ENCODE assay signal across 9 mouse cellular contexts in the genomic region with DNA sequence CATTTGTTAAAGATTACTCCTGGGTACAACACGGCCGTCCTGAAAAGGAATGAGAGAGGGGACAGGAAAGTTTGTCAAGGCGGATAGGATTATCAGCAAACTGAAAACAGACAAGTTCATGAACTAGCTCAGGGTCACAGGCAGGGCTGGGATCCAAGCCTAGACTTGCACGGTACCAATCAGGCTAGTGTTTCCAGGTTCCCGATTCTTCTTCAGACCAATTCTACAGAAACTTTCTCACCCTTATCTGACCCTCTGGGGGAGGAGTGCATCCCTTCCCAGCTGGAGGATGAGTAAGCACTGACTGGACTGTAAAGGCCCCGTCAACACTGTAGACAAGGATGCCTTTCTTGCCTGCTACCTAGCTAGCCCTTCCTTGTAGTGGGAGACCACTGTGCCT.
DNase-seq lines count a peak whose midpoint lies in the region; ATAC-seq lines count a peak whose summit lies in the region.
"Had no signal": no experiment of that assay in that cellular context is flagged by ENCODE, and none has a peak within 500 bp of the region (broad histone marks: within the 10 kb centered on the region; RNA-seq: fewer than 3 reads in every experiment).

No protein-coding gene starts in this region.

- 59% methylated on average over 6 of the region's 6 CpGs for WGBS in forebrain, embryonic 10.5 days
- WGBS in forebrain, embryonic 12.5 days: 62% methylated on average over 6 of the region's 6 CpGs
- WGBS in heart, embryonic 16.5 days: 22% methylated on average over 6 of the region's 6 CpGs
- WGBS in forebrain, embryonic 16.5 days: 57% methylated on average over 6 of the region's 6 CpGs

- no peaks in the 10 kb centered on the region for H3K27me3 ChIP-seq in forebrain, embryonic 10.5 days (ENCODE audit: poor library complexity, severe bottlenecking)
- no peaks in the 10 kb centered on the region for H3K27me3 ChIP-seq in forebrain, embryonic 12.5 days
- H3K27me3 ChIP-seq in heart, embryonic 16.5 days (ENCODE audit: control insufficient read depth, insufficient read depth, low read length): no peaks in the 10 kb centered on the region
- no peaks in the 10 kb centered on the region for H3K27me3 ChIP-seq in forebrain, embryonic 16.5 days (replicated peaks; ENCODE audit: control insufficient read depth, insufficient read depth, low read length)

- no peaks in the 10 kb centered on the region for H3K9me3 ChIP-seq in forebrain, embryonic 10.5 days
- no peaks in the 10 kb centered on the region for H3K9me3 ChIP-seq in forebrain, embryonic 12.5 days
- H3K9me3 ChIP-seq in heart, embryonic 16.5 days (replicated peaks; ENCODE audit: control insufficient read depth, low read length): no peaks in the 10 kb centered on the region
- no peaks in the 10 kb centered on the region for H3K9me3 ChIP-seq in forebrain, embryonic 16.5 days (ENCODE audit: control insufficient read depth, low read length)

- H3K27ac ChIP-seq in forebrain, embryonic 10.5 days: peak overlapping the region; percentile 40; the same call in 1 of the 2 replicates
- H3K27ac ChIP-seq in forebrain, embryonic 12.5 days: no peak overlapping the region
- no peak overlapping the region; the same call in 1 of the 2 replicates for H3K27ac ChIP-seq in heart, embryonic 16.5 days (ENCODE audit: low read length)
- H3K27ac ChIP-seq in forebrain, embryonic 16.5 days (ENCODE audit: low read length): no peak overlapping the region

- no peak overlapping the region for H3K9ac ChIP-seq in forebrain, embryonic 12.5 days
- no peak overlapping the region for H3K9ac ChIP-seq in heart, embryonic 16.5 days (ENCODE audit: low read length)
- no peak overlapping the region for H3K9ac ChIP-seq in forebrain, embryonic 16.5 days (replicated peaks; ENCODE audit: low read depth, low read length)

- DNase-seq in forebrain, embryonic 10.5 days (ENCODE audit: extremely low spot score, low spot score): no peak
- DNase-seq in urinary bladder, postnatal 14 days (ENCODE audit: low spot score): peak; percentile 25
- DNase-seq in urinary bladder, postnatal 4 days (ENCODE audit: low spot score in 2 of 2): no peak
- DNase-seq in yolk sac, embryonic 10.5 days (ENCODE audit: low spot score): peak; percentile 7
- no peak for DNase-seq in cerebellum, postnatal 4 days (ENCODE audit: low spot score in 2 of 2)
- DNase-seq: kidney, adult 2 months had no signal

- no peak for ATAC-seq in forebrain, embryonic 12.5 days (ENCODE audit: low FRiP score)
- ATAC-seq in heart, embryonic 16.5 days (replicated peaks; ENCODE audit: extremely low read depth, insufficient read depth, low FRiP score): peak; percentile 35; the same call in 1 of the 2 replicates
- no peak for ATAC-seq in forebrain, embryonic 16.5 days

- no peaks in the 10 kb centered on the region for H3K36me3 ChIP-seq in forebrain, embryonic 10.5 days (replicated peaks)
- no peaks in the 10 kb centered on the region for H3K36me3 ChIP-seq in forebrain, embryonic 12.5 days (replicated peaks)
- no peaks in the 10 kb centered on the region for H3K36me3 ChIP-seq in heart, embryonic 16.5 days (ENCODE audit: control insufficient read depth, insufficient read depth)
- H3K36me3 ChIP-seq in forebrain, embryonic 16.5 days (ENCODE audit: control insufficient read depth, insufficient read depth): no peaks in the 10 kb centered on the region

- no peak overlapping the region for H3K4me3 ChIP-seq in forebrain, embryonic 10.5 days
- H3K4me3 ChIP-seq in forebrain, embryonic 12.5 days (replicated peaks): no peak overlapping the region
- H3K4me3 ChIP-seq in heart, embryonic 16.5 days (ENCODE audit: low read length): no peak overlapping the region
- H3K4me3 ChIP-seq in forebrain, embryonic 16.5 days (replicated peaks; ENCODE audit: low read length): no peak overlapping the region

- no peak overlapping the region for H3K4me2 ChIP-seq in forebrain, embryonic 12.5 days
- 0 out of 2 replicates have a peak overlapping the region, but pooled peaks have one; percentile 6 for H3K4me2 ChIP-seq in heart, embryonic 16.5 days (ENCODE audit: low read depth, low read length)
- no peak overlapping the region for H3K4me2 ChIP-seq in forebrain, embryonic 16.5 days (ENCODE audit: low read length)

- peaks cover 19% of the 10 kb centered on the region for H3K4me1 ChIP-seq in forebrain, embryonic 10.5 days
- peaks cover 14% of the 10 kb centered on the region for H3K4me1 ChIP-seq in forebrain, embryonic 12.5 days
- peaks cover 23% of the 10 kb centered on the region for H3K4me1 ChIP-seq in heart, embryonic 16.5 days (ENCODE audit: control insufficient read depth, insufficient read depth, low read length)
- peaks cover 15% of the 10 kb centered on the region for H3K4me1 ChIP-seq in forebrain, embryonic 16.5 days (replicated peaks; ENCODE audit: control insufficient read depth, insufficient read depth, low read length)

Comparison
In these comparisons a context has a peak if more than half of its experiments do, and no peak if none do; other contexts are left out.
1. DNase-seq: peak in urinary bladder, postnatal 14 days (single experiment) and yolk sac, embryonic 10.5 days (single experiment); none in forebrain, embryonic 10.5 days (single experiment), urinary bladder, postnatal 4 days (0 of 2) and cerebellum, postnatal 4 days (0 of 2).